Mouse (Mus musculus) ES-Bruce4 (cell line): ENCODE results near the gene Esrrg. TPM values are rescaled to one million over a fixed set of nuclear protein-coding genes. Genes with fewer than 3 reads are reported as not detected.

Experiments
- H3K27ac ChIP-seq: 2 replicates; pipeline ENCODE4 v1.5.1; 2012; ENCODE audit warnings: low read length, inconsistent platforms; ENCODE audit not compliant: insufficient read depth
- H3K27me3 ChIP-seq: 2 replicates; pipeline ENCODE4 v1.6.1; 2012; ENCODE audit warnings: mild to moderate bottlenecking, low read length, inconsistent platforms; ENCODE audit not compliant: control insufficient read depth, poor library complexity, insufficient read depth, severe bottlenecking
- H3K36me3 ChIP-seq: 2 replicates; pipeline ENCODE4 v1.6.1; 2012; ENCODE audit warnings: inconsistent platforms, mild to moderate bottlenecking, low read length, moderate library complexity; ENCODE audit not compliant: control insufficient read depth, poor library complexity, insufficient read depth, severe bottlenecking
- H3K4me1 ChIP-seq: one replicate; pipeline ENCODE4 v1.8.1; 2011; ENCODE audit warnings: low read length; ENCODE audit not compliant: control insufficient read depth, insufficient read depth
- H3K4me3 ChIP-seq: 2 replicates; pipeline ENCODE4 v1.5.1; 2011; ENCODE audit warnings: low read depth, mild to moderate bottlenecking, low read length
- H3K9ac ChIP-seq: 2 replicates; pipeline ENCODE4 v1.6.1; 2012; ENCODE audit warnings: low read depth, mild to moderate bottlenecking, inconsistent platforms; ENCODE audit not compliant: poor library complexity, severe bottlenecking
- H3K9me3 ChIP-seq: replicated peaks from 2 replicates; pipeline ENCODE4 v1.6.1; 2012; ENCODE audit warnings: mild to moderate bottlenecking, low read length, inconsistent platforms; ENCODE audit not compliant: control insufficient read depth, poor library complexity, insufficient read depth, severe bottlenecking
- CTCF ChIP-seq: IDR thresholded peaks from one replicate; pipeline ENCODE4 v1.8.1; 2011; ENCODE audit warnings: low read depth, low read length
- EP300 ChIP-seq: IDR thresholded peaks from 2 replicates; pipeline ENCODE4 v1.6.1; 2011; ENCODE audit warnings: low read depth, low read length; ENCODE audit not compliant: insufficient read depth
- POLR2A ChIP-seq: IDR thresholded peaks from one replicate; pipeline ENCODE4 v1.8.1; 2011; ENCODE audit warnings: low read length; ENCODE audit not compliant: insufficient read depth
- polyA plus RNA-seq: library from polyadenylated mRNA; stranded (reverse); fragments of >200 nt; gene quantifications from 2 replicates; pipeline ENCODE4 v1.2.4, GENCODE M21; 2011; ENCODE audit warnings: low read depth; ENCODE audit not compliant: missing spikeins, insufficient read depth, insufficient read length

The Esrrg gene
- polyA plus RNA-seq, 1 experiment: not detected

- no peaks in the 10 kb centered on the region for H3K9me3 ChIP-seq
- TF ChIP-seq POLR2A (no peak), CTCF (no peak), EP300 (no peak)
- H3K4me1 ChIP-seq: no peaks in the 10 kb centered on the region
- H3K27me3 ChIP-seq: no peaks in the 10 kb centered on the region
- no peak overlapping the region for H3K4me3 ChIP-seq
- H3K27ac ChIP-seq: no peak overlapping the region
- H3K9ac ChIP-seq: no peak overlapping the region
- no peaks in the 10 kb centered on the region for H3K36me3 ChIP-seq
These were observed 226.0 kb downstream of the Esrrg start for GRCm38 (mm10) chr1:187834576-187834975.

DNA sequence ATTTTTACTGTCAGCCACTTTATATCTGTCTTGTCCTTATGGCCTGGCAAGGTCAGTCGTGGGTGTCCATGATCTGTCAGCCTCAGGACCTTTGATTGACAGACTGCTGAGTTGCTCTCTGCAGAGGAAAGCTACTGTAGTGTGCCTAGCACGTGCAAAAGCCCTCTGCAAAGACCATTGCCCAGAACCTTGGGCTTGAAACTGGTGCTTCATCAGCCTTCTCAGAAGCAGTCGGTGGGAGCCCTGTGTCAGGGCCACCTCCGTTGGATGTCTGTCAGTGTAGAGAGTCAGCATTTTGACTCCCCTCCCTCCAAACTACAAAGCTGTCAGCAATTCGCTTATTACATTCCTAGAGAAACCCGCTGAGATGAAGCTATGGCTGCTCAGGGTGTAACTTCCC, 227.8 kb downstream of the Esrrg start:
- TF ChIP-seq POLR2A (no peak), EP300 (no peak), CTCF (no peak)
- H3K27me3 ChIP-seq: no peaks in the 10 kb centered on the region
- H3K4me3 ChIP-seq: no peak overlapping the region
- no peaks in the 10 kb centered on the region for H3K36me3 ChIP-seq
- H3K27ac ChIP-seq: no peak overlapping the region
- no peaks in the 10 kb centered on the region for H3K4me1 ChIP-seq
- H3K9me3 ChIP-seq: 0 out of 2 replicates have a peak, but pooled peaks cover 2% of the 10 kb centered on the region
- H3K9ac ChIP-seq: no peak overlapping the region

DNA sequence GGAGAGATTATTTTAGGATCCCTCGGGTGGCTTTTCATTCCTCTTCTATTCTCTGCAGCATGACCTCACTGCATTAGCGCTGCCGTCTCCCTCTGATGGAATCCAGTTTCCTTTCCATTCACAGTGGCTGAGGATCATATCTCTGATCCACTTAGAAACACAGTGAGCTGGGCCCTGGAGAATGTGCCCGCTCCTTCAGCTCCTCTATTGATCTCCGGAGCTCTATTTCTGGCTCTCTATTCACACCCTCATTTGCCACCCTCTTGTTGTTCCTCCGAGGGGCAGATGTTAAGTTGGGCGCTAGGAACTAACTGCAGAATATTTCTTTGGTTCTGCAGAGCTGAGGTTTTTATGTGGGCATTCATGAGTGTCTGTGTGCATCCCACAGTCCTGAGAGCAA, 228.3 kb downstream of the Esrrg start:
- Histone ChIP-seq H3K9ac (no peak overlapping the region), H3K27me3 (no peaks in the 10 kb centered on the region), H3K27ac (no peak overlapping the region), H3K4me3 (no peak overlapping the region), H3K36me3 (no peaks in the 10 kb centered on the region), H3K9me3 (0 out of 2 replicates have a peak, but pooled peaks cover 2% of the 10 kb centered on the region), H3K4me1 (no peaks in the 10 kb centered on the region)
- TF ChIP-seq POLR2A: no peak
- TF ChIP-seq EP300: no peak
- no peak for TF ChIP-seq CTCF

GRCm38 (mm10) chr1:187841629-187842028, 233.0 kb downstream of the Esrrg start:
- TF ChIP-seq POLR2A: no peak
- TF ChIP-seq CTCF: no peak
- TF ChIP-seq EP300: no peak
- Histone ChIP-seq H3K4me3 (no peak overlapping the region), H3K27ac (no peak overlapping the region), H3K9me3 (0 out of 2 replicates have a peak, but pooled peaks cover 2% of the 10 kb centered on the region), H3K4me1 (no peaks in the 10 kb centered on the region), H3K27me3 (no peaks in the 10 kb centered on the region), H3K9ac (no peak overlapping the region), H3K36me3 (no peaks in the 10 kb centered on the region)

GRCm38 (mm10) chr1:187842702-187843101, 234.1 kb downstream of the Esrrg start:
- TF ChIP-seq EP300: no peak
- no peak for TF ChIP-seq CTCF
- no peak for TF ChIP-seq POLR2A
- Histone ChIP-seq H3K27ac (no peak overlapping the region), H3K27me3 (no peaks in the 10 kb centered on the region), H3K4me1 (no peaks in the 10 kb centered on the region), H3K9ac (no peak overlapping the region), H3K4me3 (no peak overlapping the region), H3K36me3 (no peaks in the 10 kb centered on the region), H3K9me3 (0 out of 2 replicates have a peak, but pooled peaks cover 2% of the 10 kb centered on the region)

DNA sequence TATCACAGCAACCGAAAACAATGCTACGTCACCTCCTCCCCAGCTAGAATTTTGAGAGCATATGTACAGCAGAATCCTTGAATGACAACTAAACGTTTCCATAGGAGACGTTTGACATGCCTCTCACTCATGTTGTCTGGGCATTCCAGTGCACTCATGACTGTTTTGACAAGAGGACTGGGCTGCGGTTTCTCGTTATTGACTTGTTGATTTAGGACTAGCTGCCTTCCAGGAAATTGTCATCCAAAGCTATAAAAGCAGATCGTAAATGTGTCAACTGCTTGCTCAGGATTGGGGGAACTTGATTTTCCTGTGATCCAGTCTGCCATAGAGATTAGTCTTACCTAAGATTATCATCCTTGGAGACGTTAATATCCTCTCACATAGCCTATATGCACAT, 245.6 kb downstream of the Esrrg start:
- TF ChIP-seq EP300 (no peak), CTCF (no peak), POLR2A (no peak)
- Histone ChIP-seq H3K9me3 (no peaks in the 10 kb centered on the region), H3K4me1 (no peaks in the 10 kb centered on the region), H3K4me3 (no peak overlapping the region), H3K27ac (no peak overlapping the region), H3K9ac (no peak overlapping the region), H3K27me3 (no peaks in the 10 kb centered on the region), H3K36me3 (no peaks in the 10 kb centered on the region)
